Mouse (Mus musculus): ENCODE data around the gene Mrpl42.
"Not testable (repeated sequence)": the region's sequence is repeated elsewhere in the genome, so short reads cannot be mapped to it uniquely, and the experiment has no call there.

The Mrpl42 gene

DNA sequence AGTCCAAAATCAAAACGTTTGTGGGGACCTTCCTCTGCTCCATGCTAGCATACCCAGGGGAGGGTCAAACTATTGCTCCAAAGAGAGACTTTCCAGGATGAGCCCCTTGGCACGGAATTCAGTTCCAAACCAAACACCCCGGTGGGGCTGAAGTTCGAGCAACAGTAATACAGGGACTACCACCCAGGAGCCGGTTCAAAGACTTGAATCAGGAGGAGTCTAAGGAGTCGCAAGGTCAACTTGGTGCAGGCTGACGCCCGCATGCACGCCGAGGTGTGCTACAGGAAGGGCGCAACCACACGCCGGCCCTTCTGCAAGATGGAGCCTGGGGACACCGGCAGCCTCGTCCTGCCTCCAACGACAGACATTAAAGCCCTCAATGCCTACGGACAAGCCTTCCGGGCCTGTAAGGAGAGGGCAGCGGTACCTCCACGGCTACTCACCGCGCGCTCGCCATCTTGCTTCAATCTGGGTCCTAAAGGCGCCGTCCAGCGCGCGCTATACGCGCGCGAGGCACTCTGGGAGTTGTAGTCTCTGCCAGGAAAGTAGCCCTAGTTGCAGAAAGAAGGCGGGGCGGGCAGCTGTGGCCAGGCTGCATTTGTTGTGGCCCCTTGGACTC, at the start of gene Mrpl42:
Mrpl42 (minus strand) TSS at position 478 of the 619 bp plus-strand sequence.
- peak; percentile 88 for DNase-seq (ENCODE audit: low spot score)

DNA sequence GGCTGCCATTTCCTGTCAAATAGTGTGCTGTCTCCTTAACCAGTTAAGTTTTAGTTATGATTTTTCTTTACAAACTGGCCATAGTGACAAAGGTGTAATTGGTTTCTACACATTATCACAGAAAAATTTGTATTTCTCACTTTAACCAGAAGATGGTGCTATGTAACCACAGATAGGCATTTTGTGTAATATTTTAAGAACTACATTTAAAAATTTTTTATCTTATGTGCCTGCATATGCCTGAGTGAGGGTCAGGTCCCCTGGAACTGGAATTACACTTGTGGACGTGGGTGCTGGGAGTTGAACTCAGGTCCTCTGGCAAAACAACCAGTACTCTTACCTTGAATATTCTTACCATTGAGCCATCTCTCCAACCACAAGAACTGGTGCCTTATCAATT, 48.8 kb upstream of the Mrpl42 start:
- DNase-seq (ENCODE audit: low spot score) = no peak

DNA sequence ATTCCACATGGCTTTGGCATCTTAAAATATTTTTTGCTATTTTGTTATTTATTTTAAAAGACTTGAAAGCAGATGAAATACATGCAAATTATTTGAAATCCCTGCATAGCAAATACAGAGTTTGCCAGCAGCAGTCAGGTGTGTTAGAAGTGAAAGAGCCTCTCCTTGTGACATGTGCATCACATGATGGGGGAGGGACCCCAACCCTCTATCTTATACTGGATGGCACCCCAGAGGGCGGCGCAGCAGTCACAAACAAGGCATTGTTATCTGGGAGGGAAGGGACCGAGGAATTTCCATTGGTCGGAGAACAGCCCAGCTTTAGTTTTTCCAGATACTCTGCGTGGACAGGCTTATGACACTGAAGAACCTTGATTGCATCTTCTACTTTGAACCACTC, 47.3 kb upstream of the Mrpl42 start:
- not testable (repeated sequence) for DNase-seq (ENCODE audit: low spot score)

DNA sequence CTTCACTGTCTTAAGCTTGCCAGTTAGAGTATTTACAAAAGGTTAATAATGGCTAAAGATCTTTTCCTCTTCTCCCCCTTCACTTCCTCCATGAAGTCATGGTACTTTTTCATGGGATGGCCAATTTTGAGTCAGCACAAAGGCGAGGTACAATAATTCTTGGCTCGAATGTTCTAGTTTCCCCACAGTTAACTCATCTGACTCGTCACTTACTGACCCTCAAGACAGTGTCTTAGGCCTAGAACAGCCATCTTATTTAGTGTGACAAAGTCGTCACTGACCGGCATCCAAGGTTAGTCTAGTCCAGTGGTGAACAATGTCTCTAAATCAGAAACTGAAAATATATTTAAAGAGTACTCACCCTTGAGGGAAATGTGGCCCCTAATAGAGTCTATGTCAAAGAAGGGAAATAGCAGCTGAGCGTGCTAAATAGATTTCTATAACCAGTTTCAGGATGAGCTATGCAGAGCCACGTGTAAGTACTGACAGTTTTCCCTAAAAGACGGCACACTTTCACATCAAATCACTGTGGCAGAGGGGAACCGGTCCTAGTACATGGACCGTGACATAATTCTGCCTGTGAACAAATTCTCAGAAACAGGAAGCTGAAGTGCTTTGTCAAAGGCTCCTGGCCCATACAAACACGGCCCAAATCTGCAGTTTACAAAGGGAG, 46.5 kb upstream of the Mrpl42 start:
- DNase-seq (ENCODE audit: low spot score) = no peak

DNA sequence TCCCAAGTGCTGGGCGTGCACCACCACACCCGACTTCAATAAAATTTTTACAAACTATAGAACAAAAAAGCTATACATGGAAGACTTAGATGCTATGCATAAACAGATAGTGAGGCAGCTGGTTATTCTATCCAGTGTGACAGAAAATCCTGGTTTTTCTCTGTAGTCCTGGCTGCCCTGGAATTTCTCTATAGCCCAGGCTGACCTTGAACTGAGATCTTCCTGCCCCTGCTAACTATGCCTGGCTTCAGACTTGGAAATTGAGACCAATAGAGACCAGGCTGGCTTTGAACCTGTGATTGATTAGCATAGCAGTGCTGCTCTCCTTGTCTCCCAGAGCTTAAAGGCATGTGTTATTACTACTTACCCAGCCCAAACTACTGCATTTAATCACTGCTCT, 44.4 kb upstream of the Mrpl42 start:
- no peak for DNase-seq (ENCODE audit: low spot score)

DNA sequence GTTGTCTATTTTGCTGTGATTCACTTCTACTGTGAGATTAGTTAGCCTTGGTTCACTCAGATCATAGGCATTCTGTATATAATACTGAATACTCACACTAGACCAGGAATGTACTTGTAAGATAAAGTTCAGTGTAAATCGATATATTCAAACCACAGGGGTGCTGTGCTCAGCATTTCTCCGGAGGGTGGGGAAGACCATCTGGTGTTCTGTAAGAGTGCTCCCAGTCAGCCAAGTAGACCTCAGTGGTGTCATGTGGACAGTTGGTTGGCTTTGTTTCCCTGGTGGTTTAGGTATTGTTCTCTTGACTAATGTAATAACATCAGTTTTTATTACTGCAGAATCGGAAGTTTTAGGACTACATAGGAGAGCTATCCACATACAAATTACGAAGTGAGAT, 43.3 kb upstream of the Mrpl42 start:
- DNase-seq (ENCODE audit: low spot score) = no peak

DNA sequence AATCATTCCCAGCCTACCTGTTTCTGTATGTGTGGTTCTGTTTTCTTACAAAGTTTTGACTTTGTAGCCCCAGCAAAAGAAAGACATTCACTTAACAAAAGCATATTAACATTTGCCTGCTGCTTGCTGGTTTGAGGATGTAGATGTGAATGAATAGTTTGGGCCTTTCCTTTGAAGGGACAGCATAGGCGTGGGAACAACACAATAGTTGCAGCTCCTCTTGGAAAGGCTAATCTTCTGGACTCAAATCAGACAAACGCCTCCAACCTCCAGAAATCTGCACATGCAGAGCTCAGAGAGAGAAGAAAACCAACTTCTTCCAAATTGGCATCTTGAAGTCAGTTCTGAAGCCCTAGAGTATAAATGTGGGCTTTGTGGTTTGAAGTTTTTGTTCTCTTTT, 42.9 kb upstream of the Mrpl42 start:
- DNase-seq (ENCODE audit: low spot score) = no peak

DNA sequence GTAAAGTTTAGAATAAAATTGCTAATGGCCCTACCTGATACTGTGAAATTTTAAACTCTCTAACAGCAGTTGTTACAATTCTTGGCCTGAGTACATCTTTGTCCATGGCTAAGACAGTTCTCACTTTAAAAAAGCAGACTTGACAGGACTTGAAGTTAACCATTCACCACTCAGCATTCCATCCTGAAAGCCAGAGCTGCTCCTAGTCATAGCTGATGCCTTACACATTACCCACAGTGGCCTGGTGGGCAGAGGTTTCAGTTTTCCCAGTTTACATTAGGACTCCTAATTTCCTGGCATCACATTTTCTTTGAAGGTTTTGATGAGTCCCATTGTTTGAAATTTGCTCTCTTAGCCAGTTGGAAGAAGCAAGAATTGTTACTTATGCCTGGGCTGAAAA, 42.3 kb upstream of the Mrpl42 start:
- no peak for DNase-seq (ENCODE audit: low spot score)

DNA sequence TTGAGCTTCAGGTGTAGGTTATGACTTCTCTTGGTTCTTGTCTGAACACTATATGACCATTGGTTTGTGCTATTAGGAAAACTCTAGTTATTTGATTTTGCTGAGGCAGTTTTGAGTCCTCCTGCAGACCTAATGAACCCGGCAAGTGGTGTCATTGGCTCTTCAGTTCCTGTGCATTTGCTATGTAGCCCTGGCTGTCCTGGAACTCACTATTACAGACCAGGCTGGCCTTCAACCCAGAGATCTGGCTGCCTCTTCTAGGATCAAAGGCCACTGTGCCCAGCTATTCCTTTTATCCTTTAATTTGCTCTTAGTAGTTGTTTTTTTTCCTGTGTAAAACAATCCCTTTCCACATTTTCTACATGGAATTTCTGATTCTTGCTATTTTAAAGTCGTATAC, 41.6 kb upstream of the Mrpl42 start:
- DNase-seq (ENCODE audit: low spot score) = no peak

DNA sequence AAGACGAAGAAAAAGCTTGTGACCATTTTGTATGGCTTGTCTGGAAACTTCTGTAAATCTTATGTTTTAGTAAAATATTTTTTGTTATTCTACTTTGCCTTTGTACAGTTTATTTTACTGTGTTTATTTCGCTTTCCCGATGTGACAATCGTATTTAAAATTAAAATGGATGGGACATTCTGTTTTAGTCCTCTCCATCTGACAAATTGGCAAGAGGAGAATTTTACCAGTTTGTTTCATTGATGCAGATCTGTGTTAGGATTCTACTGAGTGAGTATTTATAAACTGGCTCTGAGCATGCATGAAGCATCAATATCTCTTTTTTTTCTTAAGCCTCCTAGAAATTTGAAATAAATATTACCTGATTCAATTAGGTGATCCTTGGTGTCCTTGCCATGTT, 41.2 kb upstream of the Mrpl42 start:
- DNase-seq (ENCODE audit: low spot score) = no peak

DNA sequence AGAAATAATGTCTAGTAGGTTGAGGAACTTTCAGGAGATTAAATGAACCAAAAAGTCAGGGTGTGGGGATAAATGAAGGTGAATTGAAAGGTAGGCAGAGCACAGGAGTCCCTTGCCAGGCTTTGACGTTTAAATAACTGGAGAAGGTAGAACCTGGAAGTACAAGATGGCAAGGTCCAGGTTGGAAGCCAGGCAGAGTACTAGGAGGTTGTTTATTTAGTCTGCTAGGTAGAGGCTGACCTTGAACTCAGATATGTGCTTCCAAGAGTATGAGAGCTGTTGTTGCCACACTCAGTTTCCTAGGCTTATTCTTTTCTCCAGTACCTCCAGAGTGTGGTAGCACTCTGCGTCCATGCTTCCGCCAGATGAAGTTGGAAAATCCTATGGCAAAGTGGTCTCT, 38.1 kb upstream of the Mrpl42 start:
- DNase-seq (ENCODE audit: low spot score) = no peak

DNA sequence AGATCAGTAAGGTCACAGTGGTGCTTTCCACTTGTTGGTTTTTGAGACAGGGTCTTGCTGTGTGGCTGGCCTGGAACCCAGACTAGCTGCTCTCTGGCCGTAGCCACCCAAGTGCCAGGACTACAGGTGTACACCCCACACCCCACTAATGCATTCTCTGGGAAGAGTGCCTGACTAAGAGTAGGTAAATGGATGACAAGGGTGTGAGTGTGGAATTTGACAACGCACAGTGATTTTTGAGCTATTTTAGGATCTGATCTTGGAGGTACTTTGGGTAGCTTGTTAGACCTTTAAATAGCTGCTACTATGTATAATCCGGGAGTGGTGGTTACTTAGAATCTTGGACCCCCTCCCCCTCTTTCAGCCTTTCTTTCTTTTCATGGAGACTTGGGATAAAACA, 37.5 kb upstream of the Mrpl42 start:
- no peak for DNase-seq (ENCODE audit: low spot score)

DNA sequence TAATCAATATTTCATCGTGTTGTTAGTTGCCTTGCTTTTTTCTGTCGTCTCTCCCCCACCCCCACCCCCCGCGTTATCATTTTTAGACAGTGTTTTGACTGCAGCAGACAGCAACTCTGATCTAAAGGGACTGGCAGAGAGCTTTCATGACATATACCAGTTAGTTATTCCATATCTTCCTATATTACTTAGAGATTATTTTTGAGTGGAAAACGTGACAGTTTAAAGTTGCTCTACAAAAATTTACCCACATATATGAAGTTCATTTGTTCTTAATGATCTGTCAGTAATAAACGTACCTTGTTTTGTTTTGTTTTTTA, 34.4 kb upstream of the Mrpl42 start:
- DNase-seq (ENCODE audit: low spot score) = no peak

DNA sequence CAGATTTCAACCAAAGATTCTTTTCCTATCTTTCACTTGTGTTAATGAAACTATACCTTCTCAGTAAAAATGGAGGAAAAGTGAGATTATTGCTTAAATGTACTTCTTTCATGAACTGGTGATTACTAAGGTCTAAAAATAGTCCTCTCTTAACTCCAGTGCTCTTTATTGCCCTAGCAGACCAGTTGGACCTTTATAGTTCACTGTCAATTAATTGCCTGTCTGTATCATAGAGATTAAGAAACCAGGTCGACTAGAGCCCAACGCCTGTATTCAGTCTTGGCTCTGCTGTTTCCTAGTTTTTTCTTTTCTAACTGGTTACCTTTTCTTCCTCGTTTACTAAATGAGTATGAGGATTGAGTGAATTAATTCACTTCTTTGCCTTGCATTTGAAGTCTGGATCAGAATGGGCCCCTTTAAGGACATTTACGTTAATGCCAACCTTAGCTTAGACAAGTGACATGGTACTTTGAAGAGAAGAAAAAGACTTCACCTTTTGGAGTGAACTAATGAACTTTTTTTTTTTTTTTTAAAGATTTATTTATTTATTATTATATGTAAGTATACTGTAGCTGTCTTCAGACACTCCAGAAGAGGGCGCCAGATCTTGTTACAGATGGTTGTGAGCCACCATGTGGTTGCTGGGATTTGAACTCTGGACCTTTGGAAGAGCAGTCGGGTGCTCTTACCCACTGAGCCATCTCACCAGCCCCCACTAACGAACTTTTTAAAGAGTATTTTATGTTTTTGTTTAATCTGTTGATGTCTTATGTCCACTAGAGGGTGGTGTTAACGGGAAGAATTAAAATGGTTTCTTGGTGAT, 33.9 kb upstream of the Mrpl42 start:
- no peak for DNase-seq (ENCODE audit: low spot score)

DNA sequence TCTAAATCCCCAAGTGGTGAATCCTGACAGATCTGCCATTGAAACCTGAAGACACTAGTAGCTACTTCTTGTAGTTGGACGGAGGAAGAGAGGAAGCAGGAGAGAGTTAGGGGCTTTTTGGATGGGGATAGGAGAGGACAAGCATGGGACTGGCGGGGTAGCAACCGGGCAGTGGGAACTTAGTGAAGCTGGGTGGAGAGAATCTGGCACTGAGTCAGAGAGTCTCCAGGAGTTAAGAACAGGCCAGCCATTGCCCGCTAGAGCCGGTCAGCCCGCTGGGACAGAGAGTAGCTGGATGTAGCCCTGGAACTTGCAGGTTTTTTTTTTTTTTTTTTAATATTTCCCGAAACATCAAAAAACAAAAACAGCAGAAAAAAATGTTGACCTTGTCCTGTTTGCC, 31.6 kb upstream of the Mrpl42 start:
- DNase-seq (ENCODE audit: low spot score) = no peak

DNA sequence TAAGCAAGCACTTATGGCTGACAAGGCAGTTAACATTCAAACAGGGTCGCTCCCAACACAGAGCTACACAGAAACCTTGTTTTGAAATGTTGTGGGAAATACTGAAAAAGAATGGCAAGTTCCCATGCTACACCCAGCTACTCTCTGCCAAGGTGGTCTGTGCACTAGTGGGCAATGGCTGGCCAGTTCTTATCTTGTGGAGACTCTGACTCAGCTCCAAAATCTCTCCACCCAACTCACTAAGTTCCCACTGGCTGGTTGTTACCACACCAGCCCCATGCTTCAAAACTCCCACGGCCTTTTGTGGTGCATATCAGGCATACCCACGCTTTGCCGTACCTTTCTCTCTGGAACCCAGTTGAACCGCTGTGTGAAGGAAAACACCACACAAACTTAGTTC, 31.2 kb upstream of the Mrpl42 start:
- DNase-seq (ENCODE audit: low spot score) = no peak

DNA sequence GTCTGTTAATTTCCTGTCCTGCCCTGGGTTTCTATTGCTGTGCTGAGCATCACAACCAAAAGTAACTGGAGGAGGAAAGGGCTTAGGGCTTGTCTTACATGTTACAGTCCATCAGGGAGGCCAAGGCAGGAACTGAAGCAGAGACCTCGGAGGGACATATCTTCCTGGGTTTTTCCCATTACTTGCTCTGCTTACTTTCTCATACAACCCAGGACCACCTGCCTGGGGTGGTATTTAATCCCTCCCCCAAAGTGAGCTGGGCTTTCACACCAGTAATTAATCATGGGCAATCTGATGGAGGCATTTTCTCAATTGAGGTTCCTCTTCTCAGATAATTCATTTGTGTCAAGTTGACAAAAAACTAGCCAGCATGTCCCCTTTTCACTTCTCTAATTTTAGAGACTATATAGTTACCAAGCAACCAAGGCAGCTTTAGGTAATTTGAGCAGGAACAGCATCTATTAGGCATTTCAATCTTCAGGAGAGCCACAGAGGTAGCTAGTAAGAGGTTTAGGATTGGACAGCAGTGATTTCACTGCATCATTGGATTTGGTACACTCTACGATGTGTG, 28.9 kb upstream of the Mrpl42 start:
- DNase-seq (ENCODE audit: low spot score) = no peak

DNA sequence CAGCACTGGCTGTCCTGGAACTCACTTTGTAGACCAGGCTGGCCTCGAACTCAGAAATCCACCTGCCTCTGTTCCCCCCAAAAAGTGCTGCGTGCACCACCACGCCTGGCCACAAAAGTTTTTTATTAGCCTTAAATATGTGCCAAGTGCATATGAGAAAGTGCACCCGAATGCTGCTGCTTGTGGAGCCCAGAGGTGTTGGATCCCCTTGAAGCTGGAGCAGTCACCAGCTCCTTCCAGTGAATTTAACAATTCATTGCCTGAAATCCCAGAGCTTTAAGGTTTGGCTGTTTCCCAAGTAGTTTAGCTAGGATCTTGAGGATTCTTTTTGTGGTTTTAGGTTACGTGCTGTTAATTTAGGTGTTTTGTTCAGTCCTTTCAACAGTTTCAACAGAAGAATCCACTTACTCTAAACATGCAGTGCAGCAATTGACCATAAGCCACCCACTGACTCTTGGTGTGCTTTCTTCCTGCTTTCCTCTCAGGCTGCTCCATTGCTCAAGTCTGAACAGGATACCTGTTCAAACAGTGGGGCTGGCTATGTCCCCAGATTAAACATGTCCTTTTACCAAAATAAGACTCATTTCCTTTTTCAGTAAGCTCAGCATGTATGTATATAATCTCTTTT, 24.9 kb upstream of the Mrpl42 start:
- DNase-seq (ENCODE audit: low spot score) = no peak

DNA sequence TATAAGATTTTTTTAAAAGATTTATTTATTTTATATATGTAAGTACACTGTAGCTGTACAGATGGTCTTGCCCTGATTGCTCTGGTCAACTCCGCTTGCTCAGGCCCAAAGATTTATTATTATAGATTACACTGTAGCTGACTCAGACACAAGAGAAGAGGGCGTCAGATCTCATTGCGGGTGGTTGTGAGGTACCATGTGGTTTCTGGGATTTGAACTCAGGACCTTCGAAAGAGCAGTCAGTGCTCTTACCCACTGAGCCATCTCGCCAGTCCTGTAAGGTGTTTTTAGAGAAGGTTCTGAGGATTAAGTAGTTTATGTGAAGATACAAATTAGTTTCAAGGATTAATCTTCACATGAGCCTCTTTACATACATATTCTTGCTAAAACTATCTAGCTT, 24.1 kb upstream of the Mrpl42 start:
- DNase-seq (ENCODE audit: low spot score) = no peak

DNA sequence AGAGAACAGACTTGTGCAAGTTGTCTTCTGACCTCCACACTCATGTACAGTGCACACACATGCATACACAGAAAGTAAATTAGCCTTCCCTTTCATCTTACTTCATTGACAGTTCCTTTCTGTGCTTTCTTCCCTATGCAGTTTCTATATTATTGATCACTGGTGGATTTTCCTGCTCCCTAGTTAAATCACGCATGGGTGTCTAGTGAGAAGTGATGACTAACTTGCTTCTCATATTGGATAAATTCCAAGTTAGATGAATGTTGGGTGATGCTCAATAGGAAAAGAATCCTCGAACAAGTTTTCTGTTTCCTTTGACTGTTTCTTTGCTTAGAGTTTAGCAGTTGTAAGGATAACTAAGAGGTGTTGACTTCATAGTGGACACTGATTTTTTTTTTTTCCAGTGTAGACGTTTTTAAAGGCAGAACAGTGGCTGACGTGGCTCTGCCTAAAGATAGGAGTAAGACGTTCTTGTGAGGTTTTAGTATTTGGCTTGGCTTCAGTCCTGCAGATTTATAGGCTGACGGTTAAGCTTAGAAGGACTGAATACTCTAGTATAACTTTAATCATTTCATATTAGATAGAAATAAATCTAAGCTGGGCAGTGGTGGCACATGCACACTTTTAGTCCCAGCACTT, 23.4 kb upstream of the Mrpl42 start:
- DNase-seq (ENCODE audit: low spot score) = no peak

DNA sequence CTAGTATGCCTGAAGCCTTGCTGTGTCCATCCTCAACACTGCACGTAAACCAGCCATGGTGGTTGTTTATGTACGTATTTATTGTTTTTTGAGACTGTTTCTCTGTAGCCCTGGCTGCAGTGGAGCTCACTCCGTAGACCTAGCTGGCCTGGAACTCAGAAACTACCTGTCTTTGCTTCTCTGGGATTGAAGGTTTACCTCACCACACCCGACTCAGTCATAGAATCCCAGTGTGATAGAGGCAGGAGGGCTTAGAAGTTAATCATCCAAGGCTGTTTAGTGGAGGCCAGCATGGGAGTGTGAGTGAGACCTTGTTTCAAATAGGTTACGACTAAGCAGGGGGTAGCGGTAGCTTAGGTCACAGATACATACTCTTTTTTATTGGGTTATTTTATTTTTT, 15.9 kb upstream of the Mrpl42 start:
- DNase-seq (ENCODE audit: low spot score) = no peak

DNA sequence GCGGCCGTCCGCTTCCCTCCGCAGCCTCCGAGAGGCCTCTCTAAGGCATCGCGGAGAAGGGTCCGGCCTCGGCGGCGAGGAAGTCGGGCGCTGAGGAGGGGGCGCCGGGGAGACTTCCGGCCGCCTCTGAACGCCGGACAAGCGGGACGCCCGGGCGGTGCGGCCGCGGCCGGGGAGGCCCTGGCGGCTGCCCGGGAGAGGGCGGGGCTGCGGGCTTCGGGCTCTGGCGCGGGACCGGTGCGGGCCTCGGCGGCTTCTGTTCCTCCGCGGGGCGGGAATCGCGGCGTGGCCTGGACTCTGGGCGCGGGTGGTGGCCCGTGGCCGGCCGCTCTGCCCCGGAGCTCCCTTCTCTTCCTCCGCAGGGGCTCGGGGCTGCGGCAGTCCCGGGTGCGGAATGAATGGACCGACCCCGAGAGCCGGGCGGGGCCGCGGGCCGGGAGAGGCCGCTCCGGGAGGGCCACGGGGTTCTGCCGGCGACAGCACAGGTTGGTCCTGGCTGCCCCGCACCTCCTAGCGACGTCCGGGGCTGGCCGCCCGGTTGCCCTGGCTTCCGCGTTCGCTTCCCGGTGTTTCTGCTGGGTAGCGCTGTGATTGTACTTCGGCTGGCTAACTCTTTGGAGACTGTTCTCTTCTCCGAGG, 13.7 kb upstream of the Mrpl42 start:
- DNase-seq (ENCODE audit: low spot score) = peak; percentile 50

Measured in yolk sac, embryonic 10.5 days (tissue).